Mouse (Mus musculus): ENCODE results near the gene Zfp599. TPM values are rescaled to one million over a fixed set of nuclear protein-coding genes. Genes with fewer than 3 reads are reported as not detected.

Zfp599 gene
- total RNA-seq, 2 experiments from 2014 or later, result 2.2 to 3.2 TPM

DNA sequence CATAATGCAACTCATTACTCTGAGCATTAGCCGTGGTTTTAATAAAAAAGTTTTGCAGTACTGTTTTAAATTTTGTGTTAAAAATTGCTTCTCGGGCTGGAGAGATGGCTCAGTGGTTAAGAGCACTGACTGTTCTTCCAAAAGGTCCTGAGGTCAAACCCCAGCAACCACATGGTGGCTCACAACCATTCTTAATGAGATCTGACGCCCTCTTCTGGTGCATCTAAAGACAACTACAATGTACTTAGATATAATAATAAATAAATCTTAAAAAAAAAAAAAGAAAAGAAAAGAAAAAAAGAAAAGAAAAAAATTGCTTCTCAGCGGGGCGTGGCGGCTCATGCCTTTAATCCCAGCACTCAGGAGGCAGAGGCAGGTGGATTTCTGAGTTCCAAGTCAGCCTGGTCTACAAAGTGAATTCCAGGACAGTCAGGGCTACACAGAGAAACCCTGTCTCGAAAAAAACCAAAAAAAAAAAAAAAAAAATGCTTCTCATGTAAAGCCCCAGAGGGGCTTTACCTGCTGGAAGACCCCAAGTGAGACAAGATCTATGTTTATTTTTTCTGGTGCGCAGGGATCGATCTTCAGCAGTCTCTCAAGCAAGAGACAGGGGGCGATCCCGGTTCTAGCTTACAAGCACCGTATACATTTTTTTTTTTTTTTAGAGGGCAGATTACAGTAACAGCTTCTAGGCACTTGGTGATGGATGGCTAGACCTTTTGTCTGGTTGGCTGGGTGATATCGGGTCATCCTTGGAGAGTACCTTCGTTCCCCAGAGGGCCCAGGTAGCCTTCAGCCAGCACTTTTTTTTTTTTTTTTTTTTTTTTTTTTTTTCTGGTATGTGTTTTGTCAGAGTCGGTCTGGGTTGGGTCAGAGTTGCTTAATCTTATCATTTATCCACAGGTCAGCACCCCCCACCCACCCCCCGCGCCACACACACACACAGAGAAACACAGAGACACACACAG lies 34.9 kb downstream of the Zfp599 start:
- DNase-seq (ENCODE audit: low spot score in 2 of 2), result no peak

DNA sequence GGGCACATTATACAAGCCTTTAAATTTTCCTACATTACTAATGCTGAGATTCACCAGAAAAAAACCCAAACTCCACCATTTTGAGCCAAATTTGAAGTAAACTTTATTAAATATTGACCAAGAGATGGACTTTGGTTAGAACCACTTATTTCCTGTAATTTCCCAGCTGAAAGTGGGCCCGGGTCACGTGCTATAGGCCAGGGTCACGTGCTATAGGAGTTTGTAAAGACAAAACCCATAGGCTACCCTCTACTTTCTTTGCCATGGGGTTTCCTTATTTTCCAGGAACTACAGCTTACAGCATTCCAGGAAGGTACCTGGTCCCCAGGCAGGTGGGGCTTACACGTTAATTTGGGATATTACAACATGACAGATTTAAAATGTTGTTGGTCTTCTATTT lies 35.6 kb downstream of the Zfp599 start:
- no peak for DNase-seq (ENCODE audit: low spot score in 2 of 2)

DNA sequence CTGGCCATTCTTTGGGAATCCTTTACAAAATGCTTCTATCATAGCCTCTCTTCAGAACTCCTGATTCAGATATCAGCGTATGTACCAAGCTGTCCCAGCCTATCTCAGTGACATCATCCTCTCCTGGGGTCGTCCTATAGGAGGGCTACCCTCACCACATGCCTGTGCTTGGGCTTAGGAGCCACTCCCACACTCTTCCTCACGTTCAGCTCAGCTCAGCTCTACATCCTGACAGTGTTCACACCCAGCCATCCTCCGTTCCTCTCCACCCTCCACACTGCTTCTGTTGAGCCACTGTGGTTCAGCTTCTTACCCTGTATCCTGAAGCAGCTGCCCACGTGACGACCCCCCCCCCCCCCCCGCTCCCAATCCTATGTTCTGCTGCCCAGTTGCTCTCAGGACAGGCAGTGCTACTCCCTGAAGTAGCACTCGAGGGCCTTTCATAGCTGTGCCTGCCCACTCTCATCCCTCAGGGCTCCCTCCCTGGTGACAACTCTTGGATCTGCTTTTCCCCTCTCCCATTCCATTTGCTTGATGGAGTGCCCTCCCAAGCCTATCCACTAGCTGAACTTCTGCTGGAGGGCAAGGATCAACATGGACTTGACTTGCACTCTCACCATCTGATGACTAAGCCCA lies 41.7 kb downstream of the Zfp599 start:
- no peak for DNase-seq (ENCODE audit: low spot score in 2 of 2)

DNA sequence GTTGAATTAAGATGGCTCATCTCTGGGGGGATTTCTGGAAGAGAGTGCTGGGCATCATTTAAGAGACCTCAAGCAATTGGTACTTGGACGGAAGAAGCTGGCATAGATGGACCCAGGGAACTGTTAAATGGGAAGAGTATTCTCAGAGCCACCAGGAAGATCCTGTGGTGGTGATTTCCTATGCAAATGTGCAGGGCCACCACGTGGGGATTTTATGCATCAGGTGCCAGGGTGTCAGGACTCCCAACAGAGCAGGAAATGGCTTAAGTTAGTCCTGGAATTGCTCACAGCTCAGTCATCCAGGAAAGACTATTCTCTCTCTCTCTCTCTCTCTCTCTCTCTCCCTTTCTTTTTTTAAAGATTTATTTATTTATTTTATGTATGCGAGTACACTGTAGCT lies 43.0 kb downstream of the Zfp599 start:
- no peak for DNase-seq (ENCODE audit: low spot score in 2 of 2)

DNA sequence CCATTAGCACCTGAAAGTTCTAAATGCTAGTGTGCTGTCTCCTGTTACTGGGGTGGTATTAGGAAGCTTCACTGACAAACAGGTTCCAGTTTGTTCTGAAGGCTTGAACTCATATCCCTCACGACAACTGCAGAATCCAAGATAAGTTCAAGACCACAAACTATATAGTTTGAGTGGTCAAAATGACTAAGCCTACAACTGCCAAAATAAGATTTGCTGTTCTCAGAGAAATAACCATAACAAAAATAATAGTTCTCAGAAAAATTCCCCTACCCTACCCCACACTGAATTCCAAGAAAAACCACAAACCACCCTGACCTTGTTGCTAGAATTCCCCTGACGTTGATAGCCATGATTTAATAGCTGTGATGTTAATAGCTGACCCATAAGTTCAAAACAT lies 45.1 kb downstream of the Zfp599 start:
- no peak for DNase-seq (ENCODE audit: low spot score in 2 of 2)

DNA sequence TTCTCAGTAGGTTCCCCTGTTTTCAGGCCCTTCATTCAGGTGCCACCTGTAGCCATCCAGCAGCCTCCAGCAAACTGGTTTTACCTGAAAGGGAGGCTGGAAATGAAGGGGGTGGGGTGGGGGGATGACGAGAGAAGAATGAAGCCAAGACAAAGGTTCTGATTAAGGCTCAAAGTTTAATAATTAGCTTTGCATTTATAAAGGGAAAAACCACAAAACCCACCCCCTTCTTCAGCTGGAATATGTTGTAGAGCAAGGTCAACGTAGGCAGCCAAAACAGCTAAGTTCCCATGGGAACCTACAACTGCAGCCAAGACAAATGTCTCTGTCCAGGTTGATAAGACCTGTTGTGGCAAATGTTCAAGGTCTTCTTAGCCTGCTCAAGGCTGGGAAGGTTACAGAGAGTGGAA lies 45.9 kb downstream of the Zfp599 start:
- DNase-seq (ENCODE audit: low spot score in 2 of 2), result no peak

Other genes starting within 250 kb of the Zfp599 start
- gene Elavl3, start 207.9 kb downstream of the Zfp599 start, total RNA-seq (2021), result 1 to 10 TPM; 7.0 to 9.5 TPM
- gene Gm49318, start 188.6 kb downstream of the Zfp599 start, total RNA-seq (2021), result not detected
- 10 to 100 TPM; 14.5 to 16.5 TPM for gene Zfp653, start 188.5 kb downstream of the Zfp599 start, total RNA-seq (2021)
- gene Ecsit, start 174.5 kb downstream of the Zfp599 start, total RNA-seq (2021), result 10 to 100 TPM; 37.4 to 39.2 TPM
- gene Cnn1, start 160.7 kb downstream of the Zfp599 start, total RNA-seq (2021), result 1 to 10 TPM in 1 of 2 experiments, under 1 TPM in 1; 0.81 to 1.6 TPM
- gene Elof1, start 142.7 kb downstream of the Zfp599 start, total RNA-seq (2021), result 10 to 100 TPM; 74.2 to 78.4 TPM
- gene Acp5, start 124.2 kb downstream of the Zfp599 start, total RNA-seq (2021), result 10 to 100 TPM; 12.9 to 13.0 TPM
- gene Pigyl, start 103.0 kb downstream of the Zfp599 start, total RNA-seq (2021), result 10 to 100 TPM; 55.8 to 62.3 TPM
- gene Zfp872, start 71.8 kb downstream of the Zfp599 start, total RNA-seq (2021), result 1 to 10 TPM in 1 of 2 experiments, under 1 TPM in 1; 0.90 to 1.5 TPM
- gene Zfp809, start 34.2 kb downstream of the Zfp599 start, total RNA-seq (2021), result 10 to 100 TPM; 36.9 to 39.5 TPM
- gene Zfp810, start 47.8 kb upstream of the Zfp599 start, total RNA-seq (2021), result 10 to 100 TPM; 21.0 to 22.5 TPM
- 10 to 100 TPM; 27.0 to 28.1 TPM for gene Anln, start 129.3 kb upstream of the Zfp599 start, total RNA-seq (2021)
- gene 9530077C05Rik, start 151.6 kb upstream of the Zfp599 start, total RNA-seq (2021), result 1 to 10 TPM; 5.2 to 7.6 TPM
- not detected for gene Gm17545, start 194.4 kb upstream of the Zfp599 start, total RNA-seq (2021)
- 10 to 100 TPM; 48.1 to 52.9 TPM for gene Rp9, start 209.8 kb upstream of the Zfp599 start, total RNA-seq (2021)
- 10 to 100 TPM; 21.0 to 21.1 TPM for gene Bbs9, start 215.8 kb upstream of the Zfp599 start, total RNA-seq (2021)

All from adrenal gland, postnatal 4 days (tissue).